Mouse (Mus musculus): ENCODE data around the gene Ppp6r2.

DNA sequence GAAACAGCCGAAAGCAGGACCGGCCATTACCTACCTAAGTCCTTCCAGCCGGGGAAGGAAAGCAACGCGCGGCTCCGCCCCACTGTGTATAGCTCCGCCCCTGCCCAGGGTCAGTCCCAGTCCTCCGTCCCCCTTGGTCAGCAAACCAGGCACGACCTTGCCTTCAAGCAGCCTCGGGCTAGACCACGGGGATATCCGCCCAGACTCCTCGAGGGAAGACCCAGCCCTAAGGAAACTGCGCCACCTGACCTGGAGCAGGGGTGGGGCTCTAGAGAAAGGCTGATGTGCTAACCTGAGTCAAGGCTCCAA is 37.5 kb upstream of the Ppp6r2 start:
- TF ChIP-seq CTCF (IDR thresholded peaks at IDR 0.05; ENCODE audit: low read depth) (no peak), EP300 (IDR thresholded peaks at IDR 0.05; ENCODE audit: low read depth) (no peak)

Data from heart, postnatal 0 days (tissue).